Mouse (Mus musculus) forebrain, embryonic 12.5 days (tissue): ENCODE data around the gene Olfr592. TPM values are rescaled to one million over a fixed set of nuclear protein-coding genes. Genes with fewer than 3 reads are reported as not detected.
"Not testable (repeated sequence)": the region's sequence is repeated elsewhere in the genome, so short reads cannot be mapped to it uniquely, and the experiment has no call there.

Experiments used
- ATAC-seq: fragments of 200-750 bp; cut with Nextera tagmentation; 2 replicates; pipeline ENCODE4 v1.8.0; 2017; ENCODE audit warnings: moderate TSS enrichment; ENCODE audit not compliant: low FRiP score
- H3K27ac ChIP-seq: fragments of 300-500 bp; sonication (generic); 2 replicates; pipeline ENCODE4 v1.5.1; 2016; ENCODE audit warnings: mild to moderate bottlenecking
- H3K27me3 ChIP-seq: fragments of 300-500 bp; sonication (generic); 2 replicates; pipeline ENCODE4 v1.6.1; 2016; ENCODE audit warnings: mild to moderate bottlenecking
- H3K36me3 ChIP-seq: fragments of 300-500 bp; sonication (generic); replicated peaks from 2 replicates; pipeline ENCODE4 v1.6.1; 2016; ENCODE audit warnings: mild to moderate bottlenecking
- H3K4me1 ChIP-seq: fragments of 300-500 bp; sonication (generic); 2 replicates; pipeline ENCODE4 v1.6.1; 2016
- H3K4me2 ChIP-seq: fragments of 300-500 bp; sonication (generic); 2 replicates; pipeline ENCODE4 v1.6.1; 2016; ENCODE audit warnings: mild to moderate bottlenecking, moderate library complexity
- H3K4me3 ChIP-seq: fragments of 300-500 bp; sonication (generic); replicated peaks from 2 replicates; pipeline ENCODE4 v1.5.1; 2016; ENCODE audit warnings: mild to moderate bottlenecking
- H3K9ac ChIP-seq: fragments of 300-500 bp; sonication (generic); 2 replicates; pipeline ENCODE4 v1.6.1; 2016; ENCODE audit warnings: mild to moderate bottlenecking
- H3K9me3 ChIP-seq: fragments of 300-500 bp; sonication (generic); 2 replicates; pipeline ENCODE4 v1.6.1; 2016
- WGBS: fragments of 180-500 bp; shearing (Covaris S2); methylation state at CpG from one replicate; pipeline ENCODE4 v1.1.7; 2016; 5-methylcytosine and 5-hydroxymethylcytosine counted together
- polyA plus RNA-seq: library from polyadenylated mRNA; unstranded; fragments of >200 nt; fragmentation: Nextera tagmentation; extraction: Ambion mirVana; gene quantifications from 2 replicates; pipeline ENCODE4 v1.2.1, GENCODE M21; 2016

Olfr592 gene
- polyA plus RNA-seq: not detected in 2 replicates

GRCm38 (mm10) chr7:103184503-103184902 is at the start of gene Olfr592:
Olfr592 (plus strand) TSS chr7:103184803.
- H3K9ac ChIP-seq, H3K4me2 ChIP-seq, ATAC-seq, H3K36me3 ChIP-seq, H3K27ac ChIP-seq, H3K4me3 ChIP-seq, H3K27me3 ChIP-seq, H3K4me1 ChIP-seq: not testable (repeated sequence)
- 0 out of 2 replicates have a peak, but pooled peaks cover 10% of the 10 kb centered on the region for H3K9me3 ChIP-seq
- 79% methylated on average over 1 of the region's 1 CpGs for WGBS

GRCm38 (mm10) chr7:103140579-103140978 is 44.0 kb upstream of the Olfr592 start, which contains the start of gene Olfr588-ps1:
Olfr588-ps1 (plus strand) TSS chr7:103140879.
- H3K4me1 ChIP-seq: no peaks in the 10 kb centered on the region
- H3K9me3 ChIP-seq: no peaks in the 10 kb centered on the region
- no peak within 1 kb of the TSS for H3K4me2 ChIP-seq
- ATAC-seq: no peak
- H3K27me3 ChIP-seq: no peaks in the 10 kb centered on the region
- no peak within 1 kb of the TSS for H3K9ac ChIP-seq
- no peak within 1 kb of the TSS for H3K27ac ChIP-seq
- WGBS: 83% methylated on average over 1 of the region's 1 CpGs
- H3K4me3 ChIP-seq: no peak within 1 kb of the TSS
- H3K36me3 ChIP-seq: no peaks in the 10 kb centered on the region

- no peaks in the 10 kb centered on the region for H3K27me3 ChIP-seq
- no peaks in the 10 kb centered on the region for H3K9me3 ChIP-seq
- H3K27ac ChIP-seq: no peak within 1 kb of the TSS
- no peaks in the 10 kb centered on the region for H3K36me3 ChIP-seq
- ATAC-seq: no peak
- H3K9ac ChIP-seq: no peak within 1 kb of the TSS
- no peak within 1 kb of the TSS for H3K4me2 ChIP-seq
- no peaks in the 10 kb centered on the region for H3K4me1 ChIP-seq
- WGBS: 74% methylated on average over 2 of the region's 2 CpGs
- H3K4me3 ChIP-seq: no peak within 1 kb of the TSS
Measured at GRCm38 (mm10) chr7:103156256-103156655, 28.3 kb upstream of the Olfr592 start, which contains the start of gene Olfr589. Olfr589 (minus strand) TSS chr7:103156356.

- H3K9ac ChIP-seq: no peak overlapping the region
- H3K27ac ChIP-seq: no peak overlapping the region
- no peaks in the 10 kb centered on the region for H3K36me3 ChIP-seq
- no peak overlapping the region for H3K4me3 ChIP-seq
- WGBS: 80% methylated on average over 5 of the region's 5 CpGs
- ATAC-seq: no peak
- H3K4me2 ChIP-seq: no peak overlapping the region
- no peaks in the 10 kb centered on the region for H3K4me1 ChIP-seq
- no peaks in the 10 kb centered on the region for H3K9me3 ChIP-seq
- H3K27me3 ChIP-seq: no peaks in the 10 kb centered on the region
Measured at GRCm38 (mm10) chr7:103169697-103170096, 14.9 kb upstream of the Olfr592 start.

- 86% methylated on average over 1 of the region's 1 CpGs for WGBS
- ATAC-seq: no peak
Measured at GRCm38 (mm10) chr7:103178240-103178639, 6.4 kb upstream of the Olfr592 start, which contains the start of gene Olfr591. Olfr591 (minus strand) TSS chr7:103178340.

GRCm38 (mm10) chr7:103211562-103211961 is 27.0 kb downstream of the Olfr592 start, which contains the start of gene Olfr593:
Olfr593 (plus strand) TSS chr7:103211862.
- H3K27me3 ChIP-seq: no peaks in the 10 kb centered on the region
- no peak within 1 kb of the TSS for H3K4me2 ChIP-seq
- no peaks in the 10 kb centered on the region for H3K4me1 ChIP-seq
- no peak within 1 kb of the TSS for H3K4me3 ChIP-seq
- ATAC-seq: no peak
- 63% methylated on average over 1 of the region's 1 CpGs for WGBS
- H3K9me3 ChIP-seq: no peaks in the 10 kb centered on the region
- no peak within 1 kb of the TSS for H3K9ac ChIP-seq
- no peaks in the 10 kb centered on the region for H3K36me3 ChIP-seq
- H3K27ac ChIP-seq: no peak within 1 kb of the TSS

More at GRCm38 (mm10) chr7:103178240-103178639, 6.4 kb upstream of the Olfr592 start, which contains the start of gene Olfr591:
- Histone ChIP-seq H3K4me3 (no peak within 1 kb of the TSS), H3K4me2 (no peak within 1 kb of the TSS), H3K4me1 (no peaks in the 10 kb centered on the region), H3K9ac (no peak within 1 kb of the TSS), H3K36me3 (no peaks in the 10 kb centered on the region), H3K9me3 (0 out of 2 replicates have a peak, but pooled peaks cover 6% of the 10 kb centered on the region), H3K27me3 (no peaks in the 10 kb centered on the region), H3K27ac (no peak within 1 kb of the TSS)

- H3K27me3 ChIP-seq, ATAC-seq, H3K4me1 ChIP-seq, H3K9me3 ChIP-seq, H3K36me3 ChIP-seq, H3K4me3 ChIP-seq, H3K4me2 ChIP-seq, H3K9ac ChIP-seq, H3K27ac ChIP-seq: not testable (repeated sequence)
- WGBS: 90% methylated on average over 5 of the region's 5 CpGs
Measured at GRCm38 (mm10) chr7:103212050-103212449, 27.4 kb downstream of the Olfr592 start.

GRCm38 (mm10) chr7:103216696-103217095 is 32.1 kb downstream of the Olfr592 start, which contains the start of gene Olfr594:
Olfr594 (plus strand) TSS chr7:103216996.
- H3K4me1 ChIP-seq: no peaks in the 10 kb centered on the region
- no peaks in the 10 kb centered on the region for H3K36me3 ChIP-seq
- no peak within 1 kb of the TSS for H3K4me3 ChIP-seq
- no peaks in the 10 kb centered on the region for H3K9me3 ChIP-seq
- H3K4me2 ChIP-seq: no peak within 1 kb of the TSS
- ATAC-seq: no peak
- no peaks in the 10 kb centered on the region for H3K27me3 ChIP-seq
- no peak within 1 kb of the TSS for H3K27ac ChIP-seq
- no peak within 1 kb of the TSS for H3K9ac ChIP-seq

Other genes with a start within 250 kb of the Olfr592 start
- not detected in 2 replicates for gene Olfr573-ps1, start 242.2 kb upstream of the Olfr592 start, polyA plus RNA-seq
- not detected in 2 replicates for gene Olfr574, start 236.3 kb upstream of the Olfr592 start, polyA plus RNA-seq
- not detected in 2 replicates for gene Olfr575, start 226.0 kb upstream of the Olfr592 start, polyA plus RNA-seq
- not detected in 2 replicates for gene Olfr576, start 222.1 kb upstream of the Olfr592 start, polyA plus RNA-seq
- gene Olfr577, start 208.9 kb upstream of the Olfr592 start, polyA plus RNA-seq: not detected in 2 replicates
- not detected in 2 replicates for gene Olfr578, start 195.5 kb upstream of the Olfr592 start, polyA plus RNA-seq
- gene Olfr582, start 146.8 kb upstream of the Olfr592 start, polyA plus RNA-seq: not detected in 2 replicates
- gene Olfr583, start 133.5 kb upstream of the Olfr592 start, polyA plus RNA-seq: not detected in 2 replicates
- gene Olfr584, start 102.9 kb upstream of the Olfr592 start, polyA plus RNA-seq: not detected in 2 replicates
- not detected in 2 replicates for gene Olfr585, start 87.1 kb upstream of the Olfr592 start, polyA plus RNA-seq
- not detected in 2 replicates for gene Olfr586, start 59.2 kb upstream of the Olfr592 start, polyA plus RNA-seq
- gene Olfr588-ps1, start 43.9 kb upstream of the Olfr592 start, polyA plus RNA-seq: not detected in 2 replicates
- not detected in 2 replicates for gene Olfr589, start 28.4 kb upstream of the Olfr592 start, polyA plus RNA-seq
- gene Olfr591, start 6.5 kb upstream of the Olfr592 start, polyA plus RNA-seq: not detected in 2 replicates
- not detected in 2 replicates for gene Olfr593, start 27.1 kb downstream of the Olfr592 start, polyA plus RNA-seq
- not detected in 2 replicates for gene Olfr594, start 32.2 kb downstream of the Olfr592 start, polyA plus RNA-seq
- not detected in 2 replicates for gene Usp17ld, start 67.7 kb downstream of the Olfr592 start, polyA plus RNA-seq
- gene Olfr596, start 120.8 kb downstream of the Olfr592 start, polyA plus RNA-seq: not detected in 2 replicates
- 0.20 TPM in 1 of 2 replicates, not detected in the other for gene Olfr597, start 131.5 kb downstream of the Olfr592 start, polyA plus RNA-seq
- gene Olfr598, start 138.8 kb downstream of the Olfr592 start, polyA plus RNA-seq: not detected in 2 replicates
- gene Olfr599, start 151.1 kb downstream of the Olfr592 start, polyA plus RNA-seq: not detected in 2 replicates
- not detected in 2 replicates for gene Olfr600, start 164.9 kb downstream of the Olfr592 start, polyA plus RNA-seq
- not detected in 2 replicates for gene Olfr601, start 177.9 kb downstream of the Olfr592 start, polyA plus RNA-seq
- gene Olfr603, start 201.4 kb downstream of the Olfr592 start, polyA plus RNA-seq: not detected in 2 replicates
- gene Usp17lc, start 230.3 kb downstream of the Olfr592 start, polyA plus RNA-seq: not detected in 2 replicates